Mouse (Mus musculus) right cerebral cortex, adult 2 months (tissue): ENCODE data around the gene H2al1b.
A peak's percentile ranks its signal among the peaks of the same experiment; 100 is the strongest.
"Not testable (repeated sequence)": the region's sequence is repeated elsewhere in the genome, so short reads cannot be mapped to it uniquely, and the experiment has no call there.

ENCODE experiments used
- DNase-seq, 2 experiments: peaks; one replicate each; pipeline ENCODE4 v3.0.0; 2021 to 2022; ENCODE audit warnings: low spot score in 2 of 2

Gene H2al1b

DNA sequence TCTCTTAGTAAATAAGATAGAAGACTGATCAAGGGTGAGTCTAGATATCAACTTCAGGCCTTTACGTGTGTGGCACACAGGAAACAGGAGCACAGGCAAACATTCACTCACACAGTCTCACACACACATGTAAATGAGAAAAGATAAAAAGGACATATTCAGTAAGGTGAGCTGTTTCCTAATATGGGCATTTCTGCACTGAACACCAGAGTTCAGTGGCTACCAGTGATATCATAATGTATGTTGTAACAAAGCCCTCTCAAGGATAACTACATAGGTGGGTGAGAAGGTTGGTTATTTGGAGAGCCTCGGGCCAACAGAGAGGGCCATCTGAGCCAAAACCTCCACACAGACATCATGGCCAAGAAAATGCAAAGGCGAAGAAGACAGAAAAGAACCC is at the start of gene H2al1b:
Gene H2al1b, plus strand, starts transcription at position 301 of the 400 bp plus-strand sequence.
- not testable (repeated sequence) for DNase-seq

DNA sequence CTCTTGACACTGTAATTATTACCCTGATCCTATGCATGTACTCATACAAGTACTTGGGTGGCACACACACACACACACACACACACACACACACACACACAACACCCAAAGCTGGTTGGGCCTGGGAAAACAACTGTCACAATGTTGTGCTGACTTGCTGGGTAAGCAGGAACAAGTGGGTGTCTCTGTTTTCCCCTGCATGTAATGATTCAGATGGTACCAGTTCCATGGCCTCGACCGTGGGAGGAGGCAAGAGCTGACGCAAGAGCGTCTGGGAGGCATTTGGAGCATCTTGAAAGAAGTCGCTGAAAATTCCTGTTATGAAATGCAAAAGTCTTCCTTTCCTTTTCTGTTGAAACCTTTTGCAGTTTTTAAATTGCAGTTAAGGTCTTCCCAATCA is 48.2 kb upstream of the H2al1b start:
- peak; percentile 55 to 56 for DNase-seq

DNA sequence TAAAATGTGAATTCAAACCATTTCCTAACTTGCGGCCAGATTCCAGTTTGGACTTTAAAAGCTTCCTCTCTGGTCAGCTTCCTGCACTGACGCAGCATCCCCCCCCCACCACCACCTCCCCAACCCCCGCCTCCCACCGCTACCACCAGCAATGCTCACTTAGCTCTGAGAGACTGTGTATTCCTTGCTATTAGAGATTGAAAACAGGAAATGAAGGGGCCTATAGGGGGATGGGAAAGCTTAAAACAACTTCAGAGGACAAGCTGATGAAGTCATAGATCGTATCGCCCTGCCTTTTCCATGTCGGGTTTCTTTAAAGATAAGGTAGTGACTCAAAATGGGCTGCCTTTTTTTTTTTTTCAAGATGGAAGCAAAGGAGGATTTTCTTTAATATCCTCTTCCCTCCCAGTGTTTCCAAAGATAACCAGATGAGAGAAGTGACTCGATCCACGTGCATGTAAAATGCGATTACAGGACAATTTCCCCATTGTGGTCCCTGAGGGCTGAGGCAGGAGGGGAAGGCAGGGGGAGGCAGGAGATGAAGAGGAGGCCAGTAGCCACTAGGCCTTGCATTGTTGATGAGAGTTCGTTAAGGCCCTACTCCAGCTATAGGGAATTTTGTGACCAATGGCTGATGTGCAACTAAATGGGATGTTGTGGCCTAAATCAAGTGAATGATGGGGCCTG is 47.6 kb upstream of the H2al1b start:
- DNase-seq, result no peak

DNA sequence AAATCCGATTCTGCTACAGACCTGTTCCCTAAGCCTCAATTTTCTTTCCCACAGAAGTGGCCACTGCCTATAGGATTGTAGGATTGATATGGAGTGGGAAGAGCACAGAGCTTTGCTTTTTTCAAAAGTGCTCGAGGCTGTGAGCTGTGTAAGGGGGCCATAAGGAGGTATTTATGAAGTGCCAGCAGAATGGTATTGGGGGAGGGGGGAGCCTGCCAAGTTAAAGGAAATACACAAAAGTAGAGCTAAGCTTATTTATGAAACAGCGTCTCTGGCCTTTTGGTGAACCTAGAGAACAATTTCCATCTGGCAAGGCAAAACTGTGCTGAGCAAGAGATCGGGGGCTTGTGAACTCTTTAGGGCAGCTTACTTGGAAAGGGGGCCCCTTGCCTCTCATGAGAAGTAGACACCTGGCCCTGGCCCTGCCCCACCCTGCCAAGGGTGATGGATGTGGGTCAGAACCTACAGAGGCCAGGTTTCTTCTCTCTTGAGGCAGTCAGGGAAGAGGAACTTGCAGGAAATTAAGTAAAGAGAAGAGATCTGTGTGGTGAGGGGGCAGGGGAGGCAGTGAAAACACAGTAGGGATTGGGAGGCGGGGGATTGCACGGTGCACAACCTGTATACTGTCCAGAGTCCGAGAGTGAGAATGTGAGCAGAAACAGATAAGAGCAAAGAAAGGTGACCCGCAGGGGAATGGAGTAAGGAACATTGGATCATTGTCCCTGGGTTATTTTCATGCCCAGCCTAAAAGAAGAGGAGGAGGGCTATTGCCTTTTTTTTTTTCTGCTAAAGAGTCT is 46.5 kb upstream of the H2al1b start:
- no peak for DNase-seq

DNA sequence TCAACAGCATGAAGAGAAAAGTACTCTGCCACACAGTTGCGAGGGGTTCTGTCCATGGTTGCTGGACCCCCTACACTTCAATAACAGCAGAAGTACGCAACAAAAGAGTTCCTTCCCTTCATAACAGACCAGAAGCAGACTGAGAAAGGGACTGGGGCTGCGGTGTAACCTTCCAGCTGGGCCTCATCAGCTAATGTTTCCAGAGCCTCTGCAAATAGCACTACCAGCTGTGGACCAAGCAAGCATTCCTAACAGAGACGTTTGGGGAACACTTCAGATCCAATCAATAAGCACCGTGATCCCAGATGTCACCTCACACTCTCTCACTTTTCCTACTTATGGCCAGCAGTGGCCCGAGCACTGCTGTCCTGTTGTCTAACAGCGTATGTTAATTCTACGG is 37.3 kb upstream of the H2al1b start:
- no peak for DNase-seq

DNA sequence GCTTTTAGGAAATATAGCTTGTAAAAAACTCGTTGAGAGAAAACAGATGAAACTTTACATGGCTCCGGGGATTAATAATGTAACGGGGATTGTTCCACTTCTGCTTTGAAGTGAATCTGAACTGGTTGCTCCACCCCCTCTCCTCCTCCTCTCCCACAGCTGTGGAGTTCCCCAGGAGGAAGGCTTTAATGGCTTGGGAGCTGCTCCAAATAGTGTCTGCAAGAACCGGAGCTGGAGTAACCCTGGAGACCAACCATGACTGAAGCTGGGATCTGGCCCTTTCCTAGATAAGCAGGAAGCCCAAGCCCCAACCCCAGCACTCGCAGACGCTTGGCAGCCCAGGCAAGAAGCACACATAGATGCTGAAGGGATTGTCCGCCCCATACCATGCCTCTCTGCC is 34.4 kb upstream of the H2al1b start:
- peak in 1 of 2 experiments; percentile 9 for DNase-seq

DNA sequence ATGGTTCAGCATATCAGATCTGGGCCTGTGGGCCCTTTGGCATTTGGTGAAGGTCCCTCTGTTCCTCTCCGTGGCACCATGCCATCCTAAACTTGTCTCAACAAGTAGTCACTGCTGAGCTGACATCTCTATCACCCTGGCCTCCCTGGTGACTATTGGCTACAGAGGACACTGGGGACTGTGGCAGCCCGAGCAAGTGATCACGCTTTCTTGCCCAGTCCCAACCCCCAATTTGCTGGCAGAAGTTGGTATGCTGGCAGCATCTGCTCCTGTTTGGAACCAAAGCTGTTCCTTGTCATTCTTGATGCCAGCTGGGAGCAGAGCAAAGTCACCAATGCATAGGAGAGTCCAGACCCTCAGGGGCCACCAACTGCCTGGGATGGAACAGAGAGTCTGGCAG is 33.2 kb upstream of the H2al1b start:
- DNase-seq, result no peak

DNA sequence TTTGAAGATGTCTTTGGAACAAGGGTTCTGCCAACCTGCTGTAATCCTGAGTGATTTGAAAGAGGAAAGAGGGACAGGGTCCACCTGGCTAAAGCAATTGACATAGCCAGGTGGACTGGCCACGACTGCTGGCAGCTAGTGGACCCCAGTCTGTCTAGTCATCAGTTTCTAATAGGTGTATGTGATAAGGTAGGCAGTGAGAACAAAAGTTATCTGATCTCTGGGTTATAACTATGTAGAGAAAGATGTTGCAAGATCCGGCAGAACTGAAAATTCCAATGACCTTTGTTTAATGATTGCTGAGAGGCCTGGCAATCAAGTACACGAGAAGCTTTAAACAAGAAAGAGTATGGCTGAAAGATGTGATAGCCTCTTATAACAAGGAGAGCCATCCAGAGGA is 29.0 kb upstream of the H2al1b start:
- DNase-seq, result no peak

DNA sequence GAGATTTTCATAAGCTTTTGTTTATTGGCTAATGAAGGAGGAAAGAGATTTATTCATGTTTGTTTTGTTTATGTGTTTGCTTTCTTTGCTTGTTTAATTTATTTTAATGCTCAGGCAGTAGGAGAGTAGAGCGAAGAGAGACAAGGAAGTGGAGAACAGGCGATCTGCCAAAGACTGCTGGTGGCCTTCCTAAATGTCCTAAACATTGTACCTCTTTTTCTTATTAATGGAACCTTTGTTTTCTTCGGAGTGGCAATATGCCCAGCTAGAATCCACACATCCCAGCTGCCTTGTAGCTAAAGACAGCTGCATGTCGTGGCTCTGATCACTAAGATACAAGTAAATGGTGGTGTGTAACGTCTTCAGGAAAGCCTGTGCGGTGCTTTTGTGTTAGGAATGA is 25.1 kb upstream of the H2al1b start:
- DNase-seq, result no peak

DNA sequence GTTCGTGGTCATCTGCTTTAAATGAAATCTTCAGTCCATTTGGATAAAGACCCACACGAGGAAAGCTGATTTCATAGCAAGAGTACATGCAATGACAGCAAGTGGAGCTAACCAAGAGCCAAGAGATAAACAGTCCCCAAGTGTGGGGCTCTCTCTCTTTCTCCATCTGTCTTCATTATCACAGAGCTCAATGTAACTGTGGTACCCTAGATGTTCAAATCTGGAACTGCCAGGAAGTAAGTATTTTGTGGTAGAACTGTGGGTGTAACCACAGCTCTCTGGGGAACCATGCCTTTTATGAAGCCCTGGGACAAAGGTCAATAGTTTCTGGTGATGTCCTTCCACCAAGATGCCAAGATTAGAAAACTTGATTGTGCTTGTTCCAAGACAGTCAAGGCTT is 21.5 kb upstream of the H2al1b start:
- DNase-seq, result no peak

DNA sequence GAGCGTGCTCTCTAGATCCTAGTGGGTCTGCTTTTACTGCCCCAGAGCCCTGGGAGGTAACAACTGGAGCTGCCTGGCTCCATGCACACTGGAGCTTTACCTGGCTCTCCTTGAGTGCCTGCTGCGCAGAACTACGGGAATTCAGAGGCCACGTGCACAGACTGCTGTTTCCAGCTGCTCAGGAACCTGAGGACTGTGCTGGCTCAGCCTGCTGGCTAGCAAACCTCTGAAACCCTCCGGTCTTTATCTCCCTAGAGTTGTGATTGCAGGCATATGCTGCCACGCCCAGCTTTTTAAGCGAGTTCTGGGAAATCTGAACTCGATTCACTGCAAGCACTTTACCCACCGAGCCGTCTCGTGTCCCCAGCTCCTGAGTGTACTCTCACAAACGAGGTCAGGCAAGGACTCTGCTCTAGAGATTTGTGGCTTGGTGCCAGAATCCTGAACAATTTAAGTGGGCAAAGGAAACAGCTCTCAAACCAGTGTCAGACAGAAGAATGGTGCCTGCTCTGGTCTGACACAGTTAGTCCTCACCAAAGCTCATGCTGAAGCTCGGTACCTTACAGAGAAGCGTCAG is 13.8 kb upstream of the H2al1b start:
- no peak for DNase-seq

DNA sequence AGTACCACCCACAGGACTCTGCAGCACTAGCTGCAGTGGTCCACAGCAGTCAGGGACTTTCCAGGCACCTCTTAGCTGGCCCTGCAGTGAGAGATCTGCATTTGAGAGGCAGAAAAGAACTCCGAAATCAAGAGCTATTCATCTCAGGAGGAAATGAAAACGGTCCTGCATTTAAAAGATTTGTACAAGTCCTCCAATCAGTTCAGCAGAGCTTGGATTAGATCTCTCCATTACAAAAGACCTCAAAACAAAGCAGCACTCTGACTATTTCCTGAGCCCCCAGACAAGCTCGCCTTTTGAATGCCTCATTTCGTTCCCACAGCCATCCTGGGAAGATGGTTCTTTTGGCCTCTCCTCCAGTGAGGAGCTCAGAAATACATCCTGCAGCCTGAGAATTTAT is 13.0 kb upstream of the H2al1b start:
- no peak for DNase-seq

DNA sequence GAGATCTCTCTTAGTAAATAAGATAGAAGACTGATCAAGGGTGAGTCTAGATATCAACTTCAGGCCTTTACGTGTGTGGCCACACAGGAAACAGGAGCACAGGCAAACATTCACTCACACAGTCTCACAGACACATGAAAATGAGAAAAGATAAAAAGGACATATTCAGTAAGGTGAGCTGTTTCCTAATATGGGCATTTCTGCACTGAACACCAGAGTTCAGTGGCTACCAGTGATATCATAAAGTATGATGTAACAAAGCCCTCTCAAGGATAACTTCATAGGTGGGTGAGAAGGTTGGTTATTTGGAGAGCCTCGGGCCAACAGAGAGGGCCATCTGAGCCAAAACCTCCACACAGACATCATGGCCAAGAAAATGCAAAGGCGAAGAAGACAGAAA is 3.3 kb upstream of the H2al1b start, which contains the start of gene H2al1a:
Gene H2al1a, plus strand, starts transcription at position 301 of the 400 bp plus-strand sequence.
- DNase-seq, result not testable (repeated sequence)

DNA sequence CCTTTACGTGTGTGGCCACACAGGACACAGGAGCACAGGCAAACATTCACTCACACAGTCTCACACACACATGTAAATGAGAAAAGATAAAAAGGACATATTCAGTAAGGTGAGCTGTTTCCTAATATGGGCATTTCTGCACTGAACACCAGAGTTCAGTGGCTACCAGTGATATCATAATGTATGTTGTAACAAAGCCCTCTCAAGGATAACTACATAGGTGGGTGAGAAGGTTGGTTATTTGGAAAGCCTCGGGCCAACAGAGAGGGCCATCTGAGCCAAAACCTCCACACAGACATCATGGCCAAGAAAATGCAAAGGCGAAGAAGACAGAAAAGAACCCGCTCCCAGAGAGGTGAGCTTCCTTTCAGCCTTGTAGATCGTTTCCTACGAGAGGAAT is 3.1 kb downstream of the H2al1b start, which contains the start of gene H2al1c:
Gene H2al1c, plus strand, starts transcription at position 301 of the 400 bp plus-strand sequence.
- not testable (repeated sequence) for DNase-seq

DNA sequence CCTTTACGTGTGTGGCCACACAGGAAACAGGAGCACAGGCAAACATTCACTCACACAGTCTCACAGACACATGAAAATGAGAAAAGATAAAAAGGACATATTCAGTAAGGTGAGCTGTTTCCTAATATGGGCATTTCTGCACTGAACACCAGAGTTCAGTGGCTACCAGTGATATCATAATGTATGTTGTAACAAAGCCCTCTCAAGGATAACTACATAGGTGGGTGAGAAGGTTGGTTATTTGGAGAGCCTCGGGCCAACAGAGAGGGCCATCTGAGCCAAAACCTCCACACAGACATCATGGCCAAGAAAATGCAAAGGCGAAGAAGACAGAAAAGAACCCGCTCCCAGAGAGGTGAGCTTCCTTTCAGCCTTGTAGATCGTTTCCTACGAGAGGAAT is 6.3 kb downstream of the H2al1b start, which contains the start of gene H2al1d:
Gene H2al1d, plus strand, starts transcription at position 301 of the 400 bp plus-strand sequence.
- not testable (repeated sequence) for DNase-seq

DNA sequence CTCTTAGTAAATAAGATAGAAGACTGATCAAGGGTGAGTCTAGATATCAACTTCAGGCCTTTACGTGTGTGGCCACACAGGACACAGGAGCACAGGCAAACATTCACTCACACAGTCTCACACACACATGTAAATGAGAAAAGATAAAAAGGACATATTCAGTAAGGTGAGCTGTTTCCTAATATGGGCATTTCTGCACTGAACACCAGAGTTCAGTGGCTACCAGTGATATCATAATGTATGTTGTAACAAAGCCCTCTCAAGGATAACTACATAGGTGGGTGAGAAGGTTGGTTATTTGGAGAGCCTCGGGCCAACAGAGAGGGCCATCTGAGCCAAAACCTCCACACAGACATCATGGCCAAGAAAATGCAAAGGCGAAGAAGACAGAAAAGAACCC is 9.4 kb downstream of the H2al1b start, which contains the start of gene H2al1e:
Gene H2al1e, plus strand, starts transcription at position 301 of the 400 bp plus-strand sequence.
- DNase-seq, result not testable (repeated sequence)

DNA sequence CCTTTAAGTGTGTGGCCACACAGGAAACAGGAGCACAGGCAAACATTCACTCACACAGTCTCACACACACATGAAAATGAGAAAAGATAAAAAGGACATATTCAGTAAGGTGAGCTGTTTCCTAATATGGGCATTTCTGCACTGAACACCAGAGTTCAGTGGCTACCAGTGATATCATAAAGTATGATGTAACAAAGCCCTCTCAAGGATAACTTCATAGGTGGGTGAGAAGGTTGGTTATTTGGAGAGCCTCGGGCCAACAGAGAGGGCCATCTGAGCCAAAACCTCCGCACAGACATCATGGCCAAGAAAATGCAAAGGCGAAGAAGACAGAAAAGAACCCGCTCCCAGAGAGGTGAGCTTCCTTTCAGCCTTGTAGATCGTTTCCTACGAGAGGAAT is 12.6 kb downstream of the H2al1b start, which contains the start of gene H2al1f:
Gene H2al1f, plus strand, starts transcription at position 301 of the 400 bp plus-strand sequence.
- DNase-seq, result not testable (repeated sequence)

DNA sequence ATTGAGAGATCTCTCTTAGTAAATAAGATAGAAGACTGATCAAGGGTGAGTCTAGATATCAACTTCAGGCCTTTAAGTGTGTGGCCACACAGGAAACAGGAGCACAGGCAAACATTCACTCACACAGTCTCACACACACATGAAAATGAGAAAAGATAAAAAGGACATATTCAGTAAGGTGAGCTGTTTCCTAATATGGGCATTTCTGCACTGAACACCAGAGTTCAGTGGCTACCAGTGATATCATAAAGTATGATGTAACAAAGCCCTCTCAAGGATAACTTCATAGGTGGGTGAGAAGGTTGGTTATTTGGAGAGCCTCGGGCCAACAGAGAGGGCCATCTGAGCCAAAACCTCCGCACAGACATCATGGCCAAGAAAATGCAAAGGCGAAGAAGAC is 15.7 kb downstream of the H2al1b start, which contains the start of gene H2al1g:
Gene H2al1g, plus strand, starts transcription at position 301 of the 400 bp plus-strand sequence.
- DNase-seq, result not testable (repeated sequence)

DNA sequence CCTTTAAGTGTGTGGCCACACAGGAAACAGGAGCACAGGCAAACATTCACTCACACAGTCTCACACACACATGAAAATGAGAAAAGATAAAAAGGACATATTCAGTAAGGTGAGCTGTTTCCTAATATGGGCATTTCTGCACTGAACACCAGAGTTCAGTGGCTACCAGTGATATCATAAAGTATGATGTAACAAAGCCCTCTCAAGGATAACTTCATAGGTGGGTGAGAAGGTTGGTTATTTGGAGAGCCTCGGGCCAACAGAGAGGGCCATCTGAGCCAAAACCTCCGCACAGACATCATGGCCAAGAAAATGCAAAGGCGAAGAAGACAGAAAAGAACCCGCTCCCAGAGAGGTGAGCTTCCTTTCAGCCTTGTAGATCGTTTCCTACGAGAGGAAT is 19.0 kb downstream of the H2al1b start, which contains the start of gene H2al1h:
Gene H2al1h, plus strand, starts transcription at position 301 of the 400 bp plus-strand sequence.
- not testable (repeated sequence) for DNase-seq

DNA sequence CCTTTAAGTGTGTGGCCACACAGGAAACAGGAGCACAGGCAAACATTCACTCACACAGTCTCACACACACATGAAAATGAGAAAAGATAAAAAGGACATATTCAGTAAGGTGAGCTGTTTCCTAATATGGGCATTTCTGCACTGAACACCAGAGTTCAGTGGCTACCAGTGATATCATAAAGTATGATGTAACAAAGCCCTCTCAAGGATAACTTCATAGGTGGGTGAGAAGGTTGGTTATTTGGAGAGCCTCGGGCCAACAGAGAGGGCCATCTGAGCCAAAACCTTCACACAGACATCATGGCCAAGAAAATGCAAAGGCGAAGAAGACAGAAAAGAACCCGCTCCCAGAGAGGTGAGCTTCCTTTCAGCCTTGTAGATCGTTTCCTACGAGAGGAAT is 22.1 kb downstream of the H2al1b start, which contains the start of gene H2al1i:
Gene H2al1i, plus strand, starts transcription at position 301 of the 400 bp plus-strand sequence.
- DNase-seq, result not testable (repeated sequence)

DNA sequence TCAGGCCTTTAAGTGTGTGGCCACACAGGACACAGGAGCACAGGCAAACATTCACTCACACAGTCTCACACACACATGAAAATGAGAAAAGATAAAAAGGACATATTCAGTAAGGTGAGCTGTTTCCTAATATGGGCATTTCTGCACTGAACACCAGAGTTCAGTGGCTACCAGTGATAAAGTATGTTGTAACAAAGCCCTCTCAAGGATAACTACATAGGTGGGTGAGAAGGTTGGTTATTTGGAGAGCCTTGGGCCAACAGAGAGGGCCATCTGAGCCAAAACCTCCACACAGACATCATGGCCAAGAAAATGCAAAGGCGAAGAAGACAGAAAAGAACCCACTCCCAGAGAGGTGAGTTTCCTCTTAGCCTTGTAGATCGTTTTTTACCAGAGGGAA is 25.3 kb downstream of the H2al1b start, which contains the start of gene H2al1j:
Gene H2al1j, plus strand, starts transcription at position 301 of the 400 bp plus-strand sequence.
- not testable (repeated sequence) for DNase-seq

DNA sequence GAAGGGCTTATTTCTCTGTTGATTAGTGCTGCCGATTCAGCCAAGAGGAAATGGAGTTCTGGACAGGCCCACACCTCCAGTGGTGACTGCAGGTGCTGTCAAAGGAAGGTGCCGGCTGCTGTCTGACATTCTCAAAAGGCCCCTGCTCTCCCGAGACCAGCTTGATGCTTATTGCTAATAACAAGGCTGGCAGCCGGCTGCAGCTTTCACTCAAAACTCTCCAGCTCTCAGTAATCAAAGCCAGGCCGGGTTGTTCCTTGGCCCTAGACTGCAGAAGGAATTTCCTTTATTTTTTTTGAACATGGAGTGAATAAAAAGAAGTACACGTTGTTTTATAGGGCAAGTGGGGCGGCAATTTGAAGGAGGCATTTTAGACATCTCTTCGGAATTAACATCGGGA is 43.5 kb downstream of the H2al1b start:
- DNase-seq, result no peak
